Mouse (Mus musculus) gastrocnemius, postnatal 25 days (tissue): ENCODE measurements around the gene Fam243. TPM values are rescaled to one million over a fixed set of nuclear protein-coding genes. Genes with fewer than 3 reads are reported as not detected.

Experiments
- total RNA-seq, 2 experiments: library from RNA; stranded (reverse); gene quantifications; 1 replicate in 1 of 2; 2 replicates in 1 of 2; pipeline ENCODE4 v1.2.3; 2021

Fam243 gene
- total RNA-seq, 2 experiments from 2014 or later: not detected

Other genes with a start within 250 kb of the Fam243 start
- gene Kcne2, start 29.1 kb downstream of the Fam243 start, total RNA-seq: not detected
- 10 to 100 TPM; 59.4 to 63.3 TPM for gene Smim11, start 20.2 kb downstream of the Fam243 start, total RNA-seq
- not detected for gene Kcne1, start 38.0 kb upstream of the Fam243 start, total RNA-seq
- gene Rcan1, start 149.4 kb upstream of the Fam243 start, total RNA-seq: 100 to 1,000 TPM in 1 of 2 experiments, 10 to 100 TPM in 1; 55.0 to 133 TPM
- gene Clic6, start 164.3 kb upstream of the Fam243 start, total RNA-seq: not detected